Mouse (Mus musculus) midbrain, embryonic 14.5 days (tissue): ENCODE data around the gene Pnldc1. TPM values are rescaled to one million over a fixed set of nuclear protein-coding genes. Genes with fewer than 3 reads are reported as not detected.

Experiments used
- ATAC-seq: fragments of 200-750 bp; cut with Nextera tagmentation; 2 replicates; pipeline ENCODE4 v1.8.0; 2017; ENCODE audit warnings: moderate number of reproducible peaks, moderate library complexity; ENCODE audit not compliant: low FRiP score, low TSS enrichment
- DNase-seq: peaks from one replicate; pipeline ENCODE4 v3.0.0-alpha.2; 2015
- H3K27ac ChIP-seq: fragments of 300-500 bp; sonication (generic); replicated peaks from 2 replicates; pipeline ENCODE4 v1.5.1; 2014; ENCODE audit warnings: mild to moderate bottlenecking, low read depth, low read length, moderate library complexity
- H3K27me3 ChIP-seq: fragments of 300-500 bp; sonication (generic); 2 replicates; pipeline ENCODE4 v1.6.1; 2014; ENCODE audit warnings: low read length, control low read depth, mixed read lengths; ENCODE audit not compliant: control insufficient read depth, insufficient read depth
- H3K36me3 ChIP-seq: fragments of 300-500 bp; sonication (generic); 2 replicates; pipeline ENCODE4 v1.6.1; 2014; ENCODE audit warnings: low read length, control low read depth; ENCODE audit not compliant: control insufficient read depth, insufficient read depth
- H3K4me1 ChIP-seq: fragments of 300-500 bp; sonication (generic); 2 replicates; pipeline ENCODE4 v1.6.1; 2014; ENCODE audit warnings: mild to moderate bottlenecking, antibody characterized with exemption, low read length, control low read depth; ENCODE audit not compliant: control insufficient read depth, insufficient read depth
- H3K4me2 ChIP-seq: fragments of 300-500 bp; sonication (generic); 2 replicates; pipeline ENCODE4 v1.6.1; 2014; ENCODE audit warnings: mild to moderate bottlenecking, low read length, moderate library complexity
- H3K4me3 ChIP-seq: fragments of 300-500 bp; sonication (generic); replicated peaks from 2 replicates; pipeline ENCODE4 v1.5.1; 2014; ENCODE audit warnings: low read depth, low read length
- H3K9ac ChIP-seq: fragments of 300-500 bp; sonication (generic); replicated peaks from 2 replicates; pipeline ENCODE4 v1.6.1; 2014; ENCODE audit warnings: mild to moderate bottlenecking, low read length, moderate library complexity
- H3K9me3 ChIP-seq: fragments of 300-500 bp; sonication (generic); 2 replicates; pipeline ENCODE4 v1.6.1; 2016; ENCODE audit warnings: low read length, control low read depth, mixed read lengths; ENCODE audit not compliant: control insufficient read depth
- WGBS: fragments of 180-500 bp; shearing (Covaris S2); extraction: QIAGEN DNeasy Blood & Tissue Kit; methylation state at CpG from one replicate; pipeline ENCODE4 v1.1.7; 2014; 5-methylcytosine and 5-hydroxymethylcytosine counted together
- microRNA-seq: library from miRNA; unstranded; fragments of <30 nt; microRNA quantifications from one replicate; pipeline ENCODE4, GENCODE M21; 2016
- polyA plus RNA-seq: library from polyadenylated mRNA; unstranded; fragments of >200 nt; fragmentation: Nextera tagmentation; extraction: Ambion mirVana; gene quantifications from 2 replicates; pipeline ENCODE4 v1.2.1, GENCODE M21; 2014

Pnldc1 gene
- polyA plus RNA-seq, 1 experiment from 2014 or later, result 3.1 TPM

DNA sequence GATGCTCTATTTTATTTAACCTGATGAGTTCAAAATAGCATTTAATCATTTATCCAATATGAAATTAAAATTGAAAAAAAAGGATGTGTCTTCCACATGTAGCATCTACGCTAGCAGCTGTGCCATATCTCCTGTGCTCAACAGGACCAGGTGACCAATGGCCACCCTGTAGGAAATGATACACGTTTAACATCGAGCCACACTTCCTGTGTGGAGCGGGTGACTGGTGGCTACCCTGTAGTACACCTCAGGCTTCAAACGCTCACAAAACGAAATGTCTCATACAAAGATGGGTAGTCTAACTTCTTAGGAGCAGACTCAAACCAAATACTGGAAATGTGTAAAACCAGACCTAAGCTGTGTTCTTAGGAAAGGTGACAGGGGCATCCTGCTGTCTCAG, 66.2 kb downstream of the Pnldc1 start:
- WGBS, result 91% methylated on average over 6 of the region's 6 CpGs
- Histone ChIP-seq H3K4me3 (no peak overlapping the region), H3K27ac (no peak overlapping the region), H3K27me3 (no peaks in the 10 kb centered on the region), H3K9ac (no peak overlapping the region), H3K4me2 (no peak overlapping the region), H3K4me1 (no peaks in the 10 kb centered on the region), H3K36me3 (no peaks in the 10 kb centered on the region), H3K9me3 (no peaks in the 10 kb centered on the region)
- ATAC-seq (no peak), DNase-seq (no peak)

GRCm38 (mm10) chr17:12839475-12840267, 70.4 kb downstream of the Pnldc1 start:
- DNase-seq (no peak), ATAC-seq (no peak)
- 76% methylated on average over 10 of the region's 10 CpGs for WGBS
- Histone ChIP-seq H3K9ac (no peak overlapping the region), H3K36me3 (no peaks in the 10 kb centered on the region), H3K27ac (no peak overlapping the region), H3K9me3 (no peaks in the 10 kb centered on the region), H3K4me1 (no peaks in the 10 kb centered on the region), H3K4me3 (no peak overlapping the region), H3K4me2 (no peak overlapping the region), H3K27me3 (no peaks in the 10 kb centered on the region)

Small RNA genes within 50 kb of the gene (microRNA-seq; reads per million reads assigned to microRNA genes)
- gene Gm24085, result not detected

Other genes starting within 250 kb of the Pnldc1 start
- not detected in 2 replicates for gene Slc22a1, start 234.4 kb downstream of the Pnldc1 start, polyA plus RNA-seq
- gene Igf2r, start 140.6 kb downstream of the Pnldc1 start, polyA plus RNA-seq, result 9.2 and 13.4 TPM in 2 replicates
- 0.12 TPM in 1 of 2 replicates, not detected in the other for gene Mas1, start 42.1 kb downstream of the Pnldc1 start, polyA plus RNA-seq
- gene Mrgprh, start 34.2 kb downstream of the Pnldc1 start, polyA plus RNA-seq, result not detected in 2 replicates
- gene Tcp1, start 5.5 kb upstream of the Pnldc1 start, polyA plus RNA-seq, result 356 and 462 TPM in 2 replicates
- gene Mrpl18, start 6.1 kb upstream of the Pnldc1 start, polyA plus RNA-seq, result 117 and 127 TPM in 2 replicates
- 0.32 and 0.53 TPM in 2 replicates for gene Acat3, start 30.4 kb upstream of the Pnldc1 start, polyA plus RNA-seq
- 223 and 257 TPM in 2 replicates for gene Acat2, start 50.5 kb upstream of the Pnldc1 start, polyA plus RNA-seq
- 147 and 150 TPM in 2 replicates for gene Wtap, start 83.9 kb upstream of the Pnldc1 start, polyA plus RNA-seq
- gene Sod2, start 96.6 kb upstream of the Pnldc1 start, polyA plus RNA-seq, result 144 and 152 TPM in 2 replicates
- not detected in 2 replicates for gene Gpr31b, start 142.1 kb upstream of the Pnldc1 start, polyA plus RNA-seq
- gene Tcp10b, start 150.9 kb upstream of the Pnldc1 start, polyA plus RNA-seq, result 0.18 and 0.45 TPM in 2 replicates
- not detected in 2 replicates for gene Unc93a, start 221.6 kb upstream of the Pnldc1 start, polyA plus RNA-seq